Mouse (Mus musculus) olfactory bulb, adult 2 months (tissue): ENCODE data around the gene Gm379.

ENCODE experiments used
- CTCF ChIP-seq: fragments of 200-500 bp; IDR thresholded peaks from 2 replicates; pipeline ENCODE4 v1.5.1; 2012; ENCODE audit warnings: low read depth, mild to moderate bottlenecking, low read length, moderate library complexity; ENCODE audit not compliant: insufficient read depth
- POLR2A ChIP-seq: fragments of 200-500 bp; IDR thresholded peaks from 2 replicates; pipeline ENCODE4 v1.6.1; 2012; ENCODE audit warnings: mild to moderate bottlenecking, low read depth, low read length, moderate library complexity; ENCODE audit not compliant: insufficient read depth

GRCm38 (mm10) chrX:108664885-108665284, at the start of gene Gm379:
- TF ChIP-seq CTCF, result no peak
- no peak for TF ChIP-seq POLR2A
